Mouse (Mus musculus) liver, adult 2 months (tissue): Measurements from ENCODE around the gene Gm20605. TPM values are rescaled to one million over a fixed set of nuclear protein-coding genes. Genes with fewer than 3 reads are reported as not detected.

Experiments used
- DNase-seq: peaks from one replicate; pipeline ENCODE4 v3.0.0-alpha.2; 2011; ENCODE audit warnings: low read depth, low spot score; ENCODE audit errors: extremely low read depth
- H3K27ac ChIP-seq: fragments of 200-500 bp; replicated peaks from 2 replicates; pipeline ENCODE4 v1.5.1; 2012; ENCODE audit warnings: low read depth, mild to moderate bottlenecking, control low read depth, inconsistent platforms, low read length; ENCODE audit not compliant: insufficient read depth
- H3K27me3 ChIP-seq: fragments of 200-500 bp; 2 replicates; pipeline ENCODE4 v1.6.1; 2012; ENCODE audit warnings: mild to moderate bottlenecking, moderate library complexity, low read length, inconsistent platforms; ENCODE audit not compliant: control insufficient read depth, insufficient read depth
- H3K36me3 ChIP-seq: fragments of 200-500 bp; 2 replicates; pipeline ENCODE4 v1.6.1; 2012; ENCODE audit warnings: low read length, inconsistent platforms; ENCODE audit not compliant: control insufficient read depth, insufficient read depth
- H3K4me1 ChIP-seq: fragments of 200-500 bp; 2 replicates; pipeline ENCODE4 v1.6.1; 2011; ENCODE audit warnings: low read length; ENCODE audit not compliant: control insufficient read depth, insufficient read depth
- H3K4me3 ChIP-seq: fragments of 200-500 bp; 2 replicates; pipeline ENCODE4 v1.5.1; 2011; ENCODE audit warnings: low read depth, mild to moderate bottlenecking, control low read depth, low read length, moderate library complexity; ENCODE audit not compliant: insufficient read depth
- H3K79me2 ChIP-seq: fragments of 200-500 bp; 2 replicates; pipeline ENCODE4 v1.6.1; 2012; ENCODE audit warnings: inconsistent platforms, mild to moderate bottlenecking, low read length, moderate library complexity; ENCODE audit not compliant: control insufficient read depth, insufficient read depth
- H3K9ac ChIP-seq: fragments of 200-500 bp; 2 replicates; pipeline ENCODE4 v1.6.1; 2012; ENCODE audit warnings: low read depth, mild to moderate bottlenecking, control low read depth, inconsistent platforms, low read length
- CTCF ChIP-seq: fragments of 200-500 bp; IDR thresholded peaks from 2 replicates; pipeline ENCODE4 v1.5.1; 2011; ENCODE audit warnings: low read depth, low read length, control low read depth
- POLR2A ChIP-seq: fragments of 200-500 bp; IDR thresholded peaks from 2 replicates; pipeline ENCODE4 v1.6.1; 2011; ENCODE audit warnings: low read length, control low read depth; ENCODE audit not compliant: insufficient read depth; ENCODE audit errors: extremely low read depth
- WGBS: fragments of 180-500 bp; shearing (Covaris S2); methylation state at CpG from one replicate; pipeline ENCODE4 v1.1.7; 2018; 5-methylcytosine and 5-hydroxymethylcytosine counted together
- polyA plus RNA-seq: library from polyadenylated mRNA; depleted of rRNA; stranded (reverse); fragments of >200 nt; gene quantifications from 2 replicates; pipeline ENCODE4 v1.2.3, GENCODE M21; 2012; rRNA removed
- total RNA-seq: library from RNA; depleted of rRNA; stranded (reverse); fragments of >200 nt; gene quantifications from 2 replicates; pipeline ENCODE4 v1.2.3, GENCODE M21; 2014; rRNA removed

The Gm20605 gene
- 0.74 and 1.5 TPM in 2 replicates for total RNA-seq
- polyA plus RNA-seq, result 4.3 and 5.6 TPM in 2 replicates

DNA sequence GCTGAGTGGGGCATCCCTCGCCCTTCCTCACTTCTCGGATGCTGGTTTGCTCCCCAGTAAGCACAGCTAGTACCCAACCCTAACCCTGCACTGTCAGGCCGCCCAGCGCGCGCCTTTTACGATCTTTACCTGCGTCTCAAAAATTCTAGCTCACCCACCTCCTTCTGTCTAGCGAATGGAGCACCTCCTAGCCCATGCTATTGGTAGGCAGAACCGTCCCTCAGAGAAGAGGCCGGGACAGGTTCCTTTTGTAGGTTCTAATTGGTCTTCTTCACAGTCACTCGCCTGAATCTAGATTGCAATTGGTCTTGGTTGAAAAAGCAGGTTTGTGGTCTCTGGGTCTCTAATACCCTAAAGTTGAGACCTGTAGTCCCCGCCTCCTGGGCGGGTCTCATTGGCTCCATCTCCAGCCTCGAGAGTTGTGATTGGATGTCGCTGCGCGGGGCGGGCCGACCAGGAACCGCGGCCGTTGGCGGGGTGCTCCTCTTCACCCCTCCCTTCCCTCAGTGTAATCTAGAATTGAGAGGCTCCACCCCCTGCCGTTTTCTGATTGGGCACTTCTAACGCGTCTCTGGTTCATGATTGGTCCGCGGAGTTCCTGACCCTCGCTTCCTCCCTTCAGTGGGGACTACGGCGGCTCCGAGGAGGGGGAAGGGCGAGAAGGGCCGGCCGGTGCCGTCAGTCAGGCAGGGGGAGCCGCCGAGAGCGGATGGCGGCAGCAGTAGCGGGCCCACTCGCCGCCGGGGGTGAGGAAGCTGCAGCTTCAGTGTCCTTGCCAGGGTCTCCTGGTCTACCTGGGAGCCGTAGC is at the start of gene Gm20605, which contains the start of the genes Fbxo24 and Lrch4:
TSS of gene Gm20605 (plus strand) at position 678 of the 808 bp plus-strand sequence.
TSS of gene Fbxo24 (minus strand) at position 505 of the 808 bp plus-strand sequence.
TSS of gene Lrch4 (plus strand) at position 624 of the 808 bp plus-strand sequence.
- H3K79me2 ChIP-seq, result peaks cover 6% of the 10 kb centered on the region; the same call in 1 of the 2 replicates
- peak; percentile 100 for DNase-seq
- peak within 1 kb of the TSS; percentile 71 for H3K27ac ChIP-seq
- peak; percentile 83; the same call in 1 of the 2 replicates for TF ChIP-seq POLR2A
- no peak for TF ChIP-seq CTCF
- H3K4me1 ChIP-seq, result no peaks in the 10 kb centered on the region
- peak within 1 kb of the TSS; percentile 84 for H3K4me3 ChIP-seq
- peak within 1 kb of the TSS; percentile 92 for H3K9ac ChIP-seq
- WGBS, result under 1% methylated on average over 46 of the region's 46 CpGs
- H3K36me3 ChIP-seq, result no peaks in the 10 kb centered on the region
- H3K27me3 ChIP-seq, result no peaks in the 10 kb centered on the region

- Histone ChIP-seq H3K79me2 (no peaks in the 10 kb centered on the region), H3K4me1 (peaks cover 10% of the 10 kb centered on the region), H3K9ac (no peak overlapping the region), H3K4me3 (no peak overlapping the region), H3K27ac (peak overlapping the region; percentile 75), H3K27me3 (no peaks in the 10 kb centered on the region), H3K36me3 (peaks cover 42% of the 10 kb centered on the region)
- WGBS, result 16% methylated on average over 6 of the region's 6 CpGs
- peak; percentile 100 for DNase-seq
- TF ChIP-seq CTCF (no peak), POLR2A (no peak)
These were observed 48.7 kb upstream of the Gm20605 start for GRCm38 (mm10) chr5:137580246-137580645.

GRCm38 (mm10) chr5:137582702-137583101 is 46.3 kb upstream of the Gm20605 start:
- Histone ChIP-seq H3K27me3 (no peaks in the 10 kb centered on the region), H3K4me3 (no peak overlapping the region), H3K4me1 (peaks cover 10% of the 10 kb centered on the region), H3K79me2 (no peaks in the 10 kb centered on the region), H3K36me3 (peaks cover 43% of the 10 kb centered on the region), H3K9ac (no peak overlapping the region), H3K27ac (no peak overlapping the region)
- DNase-seq, result no peak
- WGBS, result 74% methylated on average over 8 of the region's 8 CpGs
- no peak for TF ChIP-seq POLR2A
- TF ChIP-seq CTCF, result no peak

DNA sequence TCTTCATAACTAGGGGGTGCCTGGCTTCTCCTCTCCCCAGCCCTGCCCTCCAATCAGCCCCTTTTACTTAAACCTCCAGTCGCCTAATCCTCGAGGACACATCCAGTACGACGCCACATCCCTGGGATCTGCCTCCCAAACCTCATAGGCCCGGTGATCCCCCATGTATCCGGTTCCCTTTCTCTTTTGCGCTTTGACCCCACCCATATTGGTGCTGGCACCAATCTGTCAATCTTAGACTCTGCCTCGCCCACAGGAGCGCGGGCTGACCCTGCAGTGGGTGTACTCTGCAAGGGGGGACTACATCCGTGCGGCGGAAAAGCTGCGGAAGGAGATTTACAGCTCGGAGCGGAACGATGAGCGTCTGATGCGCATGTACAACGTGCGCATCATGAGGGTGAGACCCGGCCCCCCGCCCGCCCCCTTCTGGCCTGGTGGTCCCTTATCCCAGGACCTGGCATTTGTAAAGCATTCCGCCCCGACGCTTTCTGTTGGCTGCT is 45.3 kb upstream of the Gm20605 start:
- peaks cover 39% of the 10 kb centered on the region for H3K36me3 ChIP-seq
- no peak overlapping the region for H3K9ac ChIP-seq
- TF ChIP-seq POLR2A, result no peak
- no peak for TF ChIP-seq CTCF
- H3K4me1 ChIP-seq, result peaks cover 10% of the 10 kb centered on the region
- H3K27ac ChIP-seq, result no peak overlapping the region
- H3K79me2 ChIP-seq, result no peaks in the 10 kb centered on the region
- 66% methylated on average over 27 of the region's 27 CpGs for WGBS
- peak overlapping the region; percentile 31 for H3K4me3 ChIP-seq
- DNase-seq, result no peak
- no peaks in the 10 kb centered on the region for H3K27me3 ChIP-seq

DNA sequence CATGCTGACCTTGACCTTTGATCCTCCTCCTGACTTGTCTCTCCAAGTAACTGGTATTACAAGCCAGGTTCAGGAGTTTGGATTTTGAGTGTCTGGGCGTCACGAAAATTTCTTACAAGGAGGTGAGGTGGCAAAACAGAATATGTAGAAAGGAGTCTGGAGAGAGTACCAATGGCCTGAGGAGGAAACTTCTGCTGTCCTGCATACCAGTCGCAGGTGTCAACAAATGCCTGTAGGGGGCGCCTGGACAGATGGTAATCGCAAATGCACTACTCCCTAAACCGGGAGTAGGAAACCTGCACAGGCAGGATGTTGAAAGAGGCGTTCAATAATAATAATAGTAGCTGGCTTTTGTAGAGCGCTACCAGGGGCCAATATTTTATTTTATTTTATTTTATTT is 44.0 kb upstream of the Gm20605 start:
- peak; percentile 44 for DNase-seq
- no peaks in the 10 kb centered on the region for H3K79me2 ChIP-seq
- 62% methylated on average over 8 of the region's 8 CpGs for WGBS
- TF ChIP-seq CTCF (peak; percentile 59), POLR2A (no peak)
- H3K4me1 ChIP-seq, result peaks cover under 1% of the 10 kb centered on the region; the same call in 1 of the 2 replicates
- no peak overlapping the region for H3K27ac ChIP-seq
- no peaks in the 10 kb centered on the region for H3K27me3 ChIP-seq
- no peak overlapping the region for H3K9ac ChIP-seq
- H3K4me3 ChIP-seq, result no peak overlapping the region
- H3K36me3 ChIP-seq, result peaks cover 36% of the 10 kb centered on the region

GRCm38 (mm10) chr5:137590507-137590906 is 38.5 kb upstream of the Gm20605 start:
- TF ChIP-seq POLR2A (no peak), CTCF (no peak)
- H3K27ac ChIP-seq, result no peak overlapping the region
- no peak overlapping the region for H3K9ac ChIP-seq
- H3K36me3 ChIP-seq, result peaks cover 10% of the 10 kb centered on the region; the same call in 1 of the 2 replicates
- no peaks in the 10 kb centered on the region for H3K79me2 ChIP-seq
- peaks cover 4% of the 10 kb centered on the region; the same call in 1 of the 2 replicates for H3K4me1 ChIP-seq
- H3K27me3 ChIP-seq, result no peaks in the 10 kb centered on the region
- DNase-seq, result no peak
- H3K4me3 ChIP-seq, result no peak overlapping the region
- 86% methylated on average over 5 of the region's 5 CpGs for WGBS
